Mouse (Mus musculus): ENCODE results near the gene Slc35e1. TPM values are rescaled to one million over a fixed set of nuclear protein-coding genes. Genes with fewer than 3 reads are reported as not detected.

Gene Slc35e1
- 47.7 and 69.4 TPM in 2 replicates for total RNA-seq (2014; rRNA removed)
- polyA plus RNA-seq (2015; fragmentation: Nextera tagmentation; extraction: Ambion mirVana), result 11.1 and 12.0 TPM in 2 replicates

- Histone ChIP-seq H3K4me3 (ENCODE audit: low read depth, low read length) (peak within 1 kb of the TSS; percentile 80), H3K9me3 (ENCODE audit: low read length) (no peaks in the 10 kb centered on the region), H3K4me1 (ENCODE audit: insufficient read depth, low read length) (peaks cover 8% of the 10 kb centered on the region; the same call in 1 of the 2 replicates), H3K9ac (replicated peaks; ENCODE audit: low read length, poor library complexity, severe bottlenecking) (peak within 1 kb of the TSS; percentile 79), H3K27me3 (ENCODE audit: insufficient read depth, low read length) (no peaks in the 10 kb centered on the region), H3K27ac (ENCODE audit: low read depth, low read length) (peak within 1 kb of the TSS; percentile 82), H3K4me2 (ENCODE audit: low read depth, low read length, poor library complexity, severe bottlenecking) (peak within 1 kb of the TSS; percentile 67), H3K36me3 (ENCODE audit: insufficient read depth, low read length) (peaks cover 28% of the 10 kb centered on the region)
- peak; percentile 31 for DNase-seq (ENCODE audit: low spot score)
- ATAC-seq (ENCODE audit: low FRiP score), result peak; percentile 69
- under 1% methylated on average over 83 of the region's 98 CpGs for WGBS
- TF ChIP-seq CTCF (IDR thresholded peaks at IDR 0.05), result no peak
These were observed at the start of gene Slc35e1 for GRCm38 (mm10) chr8:72491680-72492621. Gene Slc35e1, minus strand, starts transcription at chr8:72492614.

GRCm38 (mm10) chr8:72539234-72539633 is 46.8 kb upstream of the Slc35e1 start:
- Histone ChIP-seq H3K9ac (replicated peaks; ENCODE audit: low read length, poor library complexity, severe bottlenecking) (no peak overlapping the region), H3K4me1 (ENCODE audit: insufficient read depth, low read length) (no peaks in the 10 kb centered on the region), H3K27me3 (ENCODE audit: insufficient read depth, low read length) (no peaks in the 10 kb centered on the region), H3K4me3 (ENCODE audit: low read depth, low read length) (no peak overlapping the region), H3K4me2 (ENCODE audit: low read depth, low read length, poor library complexity, severe bottlenecking) (no peak overlapping the region), H3K27ac (ENCODE audit: low read depth, low read length) (no peak overlapping the region), H3K36me3 (ENCODE audit: insufficient read depth, low read length) (peaks cover 6% of the 10 kb centered on the region), H3K9me3 (ENCODE audit: low read length) (no peaks in the 10 kb centered on the region)
- ATAC-seq (ENCODE audit: low FRiP score) (no peak), DNase-seq (ENCODE audit: low spot score) (no peak)
- TF ChIP-seq CTCF (IDR thresholded peaks at IDR 0.05), result peak; percentile 32

- 97% methylated on average over 3 of the region's 3 CpGs for WGBS
- H3K9ac ChIP-seq (replicated peaks; ENCODE audit: low read length, poor library complexity, severe bottlenecking), result no peak overlapping the region
- no peaks in the 10 kb centered on the region for H3K27me3 ChIP-seq (ENCODE audit: insufficient read depth, low read length)
- no peak for TF ChIP-seq CTCF (IDR thresholded peaks at IDR 0.05)
- no peak overlapping the region for H3K4me3 ChIP-seq (ENCODE audit: low read depth, low read length)
- DNase-seq (ENCODE audit: low spot score) (no peak), ATAC-seq (ENCODE audit: low FRiP score) (no peak)
- no peak overlapping the region for H3K4me2 ChIP-seq (ENCODE audit: low read depth, low read length, poor library complexity, severe bottlenecking)
- H3K9me3 ChIP-seq (ENCODE audit: low read length), result no peaks in the 10 kb centered on the region
- H3K36me3 ChIP-seq (ENCODE audit: insufficient read depth, low read length), result no peaks in the 10 kb centered on the region
- H3K4me1 ChIP-seq (ENCODE audit: insufficient read depth, low read length), result no peaks in the 10 kb centered on the region
- H3K27ac ChIP-seq (ENCODE audit: low read depth, low read length), result no peak overlapping the region
These were observed 42.5 kb upstream of the Slc35e1 start for GRCm38 (mm10) chr8:72534888-72535287.

GRCm38 (mm10) chr8:72532103-72532502 is 39.7 kb upstream of the Slc35e1 start:
- ATAC-seq (ENCODE audit: low FRiP score), result no peak
- Histone ChIP-seq H3K4me2 (ENCODE audit: low read depth, low read length, poor library complexity, severe bottlenecking) (no peak overlapping the region), H3K9ac (replicated peaks; ENCODE audit: low read length, poor library complexity, severe bottlenecking) (no peak overlapping the region), H3K27ac (ENCODE audit: low read depth, low read length) (no peak overlapping the region), H3K4me3 (ENCODE audit: low read depth, low read length) (no peak overlapping the region), H3K36me3 (ENCODE audit: insufficient read depth, low read length) (no peaks in the 10 kb centered on the region), H3K27me3 (ENCODE audit: insufficient read depth, low read length) (no peaks in the 10 kb centered on the region), H3K4me1 (ENCODE audit: insufficient read depth, low read length) (no peaks in the 10 kb centered on the region), H3K9me3 (ENCODE audit: low read length) (no peaks in the 10 kb centered on the region)
- 96% methylated on average over 1 of the region's 1 CpGs for WGBS
- TF ChIP-seq CTCF (IDR thresholded peaks at IDR 0.05), result no peak
- no peak for DNase-seq (ENCODE audit: low spot score)

DNA sequence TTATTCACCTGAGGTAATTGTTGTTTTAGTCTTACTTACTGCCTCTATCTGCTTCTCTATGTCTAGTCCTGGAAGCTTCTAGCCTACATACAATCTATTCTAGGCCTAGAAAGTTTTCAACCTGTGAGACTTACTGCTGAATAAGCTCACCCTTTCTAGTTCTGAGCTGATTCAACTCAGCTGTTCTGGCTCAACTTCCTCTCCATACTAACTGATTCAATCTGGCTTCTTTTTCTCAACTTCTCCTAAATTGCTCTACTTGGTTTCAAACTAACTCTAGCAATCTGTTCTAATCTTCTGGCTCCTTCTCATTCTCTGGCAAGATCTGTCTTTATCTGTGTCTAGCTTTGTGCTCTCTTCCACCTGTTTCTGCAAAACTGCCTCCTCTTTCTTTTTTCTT is 29.5 kb upstream of the Slc35e1 start:
- no peak for DNase-seq (ENCODE audit: low spot score)
- H3K4me1 ChIP-seq (ENCODE audit: insufficient read depth, low read length), result no peaks in the 10 kb centered on the region
- H3K4me3 ChIP-seq (ENCODE audit: low read depth, low read length), result no peak overlapping the region
- no peak overlapping the region for H3K27ac ChIP-seq (ENCODE audit: low read depth, low read length)
- TF ChIP-seq CTCF (IDR thresholded peaks at IDR 0.05), result no peak
- no peak overlapping the region for H3K4me2 ChIP-seq (ENCODE audit: low read depth, low read length, poor library complexity, severe bottlenecking)
- H3K27me3 ChIP-seq (ENCODE audit: insufficient read depth, low read length), result no peaks in the 10 kb centered on the region
- no peak overlapping the region for H3K9ac ChIP-seq (replicated peaks; ENCODE audit: low read length, poor library complexity, severe bottlenecking)
- H3K36me3 ChIP-seq (ENCODE audit: insufficient read depth, low read length), result no peaks in the 10 kb centered on the region
- no peaks in the 10 kb centered on the region for H3K9me3 ChIP-seq (ENCODE audit: low read length)
- no peak for ATAC-seq (ENCODE audit: low FRiP score)

DNA sequence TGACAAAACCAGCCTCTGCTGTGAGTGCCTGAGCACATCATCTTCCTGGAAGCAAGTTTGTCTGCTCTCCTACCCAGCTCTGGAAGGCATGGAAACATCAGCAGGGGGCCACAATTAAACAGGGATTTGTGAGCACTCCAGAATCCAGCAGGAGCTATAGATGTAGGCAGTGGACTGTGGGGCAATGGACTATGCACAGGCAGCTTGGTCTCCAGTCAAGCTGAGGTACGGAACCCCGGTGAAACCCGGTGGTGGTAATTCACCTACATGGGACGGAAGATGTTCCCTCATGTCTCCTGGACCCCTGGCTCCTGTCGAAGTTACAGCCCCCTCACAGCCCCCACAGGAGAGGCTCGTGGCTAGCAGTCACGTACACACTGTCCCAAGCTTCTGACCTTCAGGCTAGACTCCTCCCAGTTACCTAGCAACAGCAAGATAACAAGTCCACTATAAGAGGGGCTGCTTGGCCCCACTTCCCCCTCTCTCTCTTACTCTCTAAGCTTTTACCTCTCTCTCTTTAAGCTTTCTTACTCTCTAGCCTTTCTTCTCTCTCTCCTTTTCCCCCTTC is 25.1 kb upstream of the Slc35e1 start:
- 79% methylated on average over 7 of the region's 7 CpGs for WGBS
- H3K4me3 ChIP-seq (ENCODE audit: low read depth, low read length), result no peak overlapping the region
- no peak overlapping the region for H3K9ac ChIP-seq (replicated peaks; ENCODE audit: low read length, poor library complexity, severe bottlenecking)
- no peaks in the 10 kb centered on the region for H3K36me3 ChIP-seq (ENCODE audit: insufficient read depth, low read length)
- no peaks in the 10 kb centered on the region for H3K27me3 ChIP-seq (ENCODE audit: insufficient read depth, low read length)
- no peak for ATAC-seq (ENCODE audit: low FRiP score)
- no peaks in the 10 kb centered on the region for H3K4me1 ChIP-seq (ENCODE audit: insufficient read depth, low read length)
- no peak overlapping the region for H3K4me2 ChIP-seq (ENCODE audit: low read depth, low read length, poor library complexity, severe bottlenecking)
- H3K9me3 ChIP-seq (ENCODE audit: low read length), result no peaks in the 10 kb centered on the region
- DNase-seq (ENCODE audit: low spot score), result no peak
- TF ChIP-seq CTCF (IDR thresholded peaks at IDR 0.05), result no peak
- H3K27ac ChIP-seq (ENCODE audit: low read depth, low read length), result no peak overlapping the region

Measured in midbrain, postnatal 0 days (tissue).